Mouse (Mus musculus): Measurements from ENCODE around the gene Shisa8. TPM values are rescaled to one million over a fixed set of nuclear protein-coding genes. Genes with fewer than 3 reads are reported as not detected.

The Shisa8 gene
- polyA plus RNA-seq, 1 experiment from 2014 or later = 0.15 TPM

- Histone ChIP-seq H3K9me3 (ENCODE audit: control insufficient read depth, low read length) (no peaks in the 10 kb centered on the region), H3K27ac (ENCODE audit: low read depth) (no peak overlapping the region), H3K36me3 (ENCODE audit: control insufficient read depth, insufficient read depth, low read length) (peaks cover 98% of the 10 kb centered on the region), H3K4me2 (ENCODE audit: low read length) (no peak overlapping the region), H3K4me1 (replicated peaks; ENCODE audit: control insufficient read depth, insufficient read depth, low read length) (no peaks in the 10 kb centered on the region), H3K27me3 (replicated peaks; ENCODE audit: control insufficient read depth, insufficient read depth, low read length) (no peaks in the 10 kb centered on the region), H3K4me3 (ENCODE audit: low read depth, low read length) (no peak overlapping the region), H3K9ac (ENCODE audit: low read length) (no peak overlapping the region)
- ATAC-seq (replicated peaks; ENCODE audit: low FRiP score, low TSS enrichment, low read depth) (no peak), DNase-seq (ENCODE audit: low spot score) (no peak)
- WGBS = 88% methylated on average over 12 of the region's 12 CpGs
Measured at GRCm38 (mm10) chr15:82196300-82196699, 16.3 kb downstream of the Shisa8 start.

GRCm38 (mm10) chr15:82192617-82193016 lies 20.0 kb downstream of the Shisa8 start:
- Histone ChIP-seq H3K9me3 (ENCODE audit: control insufficient read depth, low read length) (no peaks in the 10 kb centered on the region), H3K9ac (ENCODE audit: low read length) (no peak overlapping the region), H3K36me3 (ENCODE audit: control insufficient read depth, insufficient read depth, low read length) (peaks cover 95% of the 10 kb centered on the region), H3K4me3 (ENCODE audit: low read depth, low read length) (no peak overlapping the region), H3K4me1 (replicated peaks; ENCODE audit: control insufficient read depth, insufficient read depth, low read length) (no peaks in the 10 kb centered on the region), H3K27me3 (replicated peaks; ENCODE audit: control insufficient read depth, insufficient read depth, low read length) (no peaks in the 10 kb centered on the region), H3K27ac (ENCODE audit: low read depth) (no peak overlapping the region), H3K4me2 (ENCODE audit: low read length) (no peak overlapping the region)
- DNase-seq (ENCODE audit: low spot score) (no peak), ATAC-seq (replicated peaks; ENCODE audit: low FRiP score, low TSS enrichment, low read depth) (no peak)
- WGBS = 87% methylated on average over 8 of the region's 8 CpGs

GRCm38 (mm10) chr15:82188481-82189240 lies 24.0 kb downstream of the Shisa8 start:
- H3K9me3 ChIP-seq (ENCODE audit: control insufficient read depth, low read length) = no peaks in the 10 kb centered on the region
- peaks cover 95% of the 10 kb centered on the region for H3K36me3 ChIP-seq (ENCODE audit: control insufficient read depth, insufficient read depth, low read length)
- H3K9ac ChIP-seq (ENCODE audit: low read length) = no peak overlapping the region
- no peak for ATAC-seq (replicated peaks; ENCODE audit: low FRiP score, low TSS enrichment, low read depth)
- no peak overlapping the region for H3K27ac ChIP-seq (ENCODE audit: low read depth)
- no peak for DNase-seq (ENCODE audit: low spot score)
- 95% methylated on average over 10 of the region's 10 CpGs for WGBS
- no peak overlapping the region for H3K4me2 ChIP-seq (ENCODE audit: low read length)
- H3K27me3 ChIP-seq (replicated peaks; ENCODE audit: control insufficient read depth, insufficient read depth, low read length) = no peaks in the 10 kb centered on the region
- no peaks in the 10 kb centered on the region for H3K4me1 ChIP-seq (replicated peaks; ENCODE audit: control insufficient read depth, insufficient read depth, low read length)
- no peak overlapping the region for H3K4me3 ChIP-seq (ENCODE audit: low read depth, low read length)

GRCm38 (mm10) chr15:82187924-82188323 lies 24.7 kb downstream of the Shisa8 start:
- Histone ChIP-seq H3K4me1 (replicated peaks; ENCODE audit: control insufficient read depth, insufficient read depth, low read length) (no peaks in the 10 kb centered on the region), H3K27me3 (replicated peaks; ENCODE audit: control insufficient read depth, insufficient read depth, low read length) (no peaks in the 10 kb centered on the region), H3K4me3 (ENCODE audit: low read depth, low read length) (no peak overlapping the region), H3K9ac (ENCODE audit: low read length) (no peak overlapping the region), H3K4me2 (ENCODE audit: low read length) (no peak overlapping the region), H3K9me3 (ENCODE audit: control insufficient read depth, low read length) (no peaks in the 10 kb centered on the region), H3K36me3 (ENCODE audit: control insufficient read depth, insufficient read depth, low read length) (peaks cover 95% of the 10 kb centered on the region), H3K27ac (ENCODE audit: low read depth) (no peak overlapping the region)
- DNase-seq (ENCODE audit: low spot score) (no peak), ATAC-seq (replicated peaks; ENCODE audit: low FRiP score, low TSS enrichment, low read depth) (no peak)
- WGBS = 86% methylated on average over 1 of the region's 1 CpGs

- Histone ChIP-seq H3K4me3 (ENCODE audit: low read depth, low read length) (no peak overlapping the region), H3K9me3 (ENCODE audit: control insufficient read depth, low read length) (no peaks in the 10 kb centered on the region), H3K27me3 (replicated peaks; ENCODE audit: control insufficient read depth, insufficient read depth, low read length) (no peaks in the 10 kb centered on the region), H3K4me1 (replicated peaks; ENCODE audit: control insufficient read depth, insufficient read depth, low read length) (no peaks in the 10 kb centered on the region), H3K27ac (ENCODE audit: low read depth) (no peak overlapping the region), H3K4me2 (ENCODE audit: low read length) (no peak overlapping the region), H3K9ac (ENCODE audit: low read length) (no peak overlapping the region), H3K36me3 (ENCODE audit: control insufficient read depth, insufficient read depth, low read length) (peaks cover 95% of the 10 kb centered on the region)
- DNase-seq (ENCODE audit: low spot score) = no peak
- 82% methylated on average over 4 of the region's 4 CpGs for WGBS
- ATAC-seq (replicated peaks; ENCODE audit: low FRiP score, low TSS enrichment, low read depth) = no peak
Measured at GRCm38 (mm10) chr15:82187401-82187800, 25.2 kb downstream of the Shisa8 start.

GRCm38 (mm10) chr15:82186931-82187330 lies 25.7 kb downstream of the Shisa8 start:
- 90% methylated on average over 5 of the region's 5 CpGs for WGBS
- Histone ChIP-seq H3K9ac (ENCODE audit: low read length) (no peak overlapping the region), H3K4me3 (ENCODE audit: low read depth, low read length) (no peak overlapping the region), H3K4me2 (ENCODE audit: low read length) (no peak overlapping the region), H3K9me3 (ENCODE audit: control insufficient read depth, low read length) (no peaks in the 10 kb centered on the region), H3K27ac (ENCODE audit: low read depth) (no peak overlapping the region), H3K27me3 (replicated peaks; ENCODE audit: control insufficient read depth, insufficient read depth, low read length) (no peaks in the 10 kb centered on the region), H3K4me1 (replicated peaks; ENCODE audit: control insufficient read depth, insufficient read depth, low read length) (no peaks in the 10 kb centered on the region), H3K36me3 (ENCODE audit: control insufficient read depth, insufficient read depth, low read length) (peaks cover 95% of the 10 kb centered on the region)
- DNase-seq (ENCODE audit: low spot score) (no peak), ATAC-seq (replicated peaks; ENCODE audit: low FRiP score, low TSS enrichment, low read depth) (no peak)

- WGBS = 87% methylated on average over 14 of the region's 14 CpGs
- H3K9ac ChIP-seq (ENCODE audit: low read length) = no peak overlapping the region
- no peak overlapping the region for H3K4me3 ChIP-seq (ENCODE audit: low read depth, low read length)
- H3K4me1 ChIP-seq (replicated peaks; ENCODE audit: control insufficient read depth, insufficient read depth, low read length) = no peaks in the 10 kb centered on the region
- H3K36me3 ChIP-seq (ENCODE audit: control insufficient read depth, insufficient read depth, low read length) = peaks cover 95% of the 10 kb centered on the region
- ATAC-seq (replicated peaks; ENCODE audit: low FRiP score, low TSS enrichment, low read depth) (no peak), DNase-seq (ENCODE audit: low spot score) (no peak)
- H3K4me2 ChIP-seq (ENCODE audit: low read length) = no peak overlapping the region
- no peaks in the 10 kb centered on the region for H3K27me3 ChIP-seq (replicated peaks; ENCODE audit: control insufficient read depth, insufficient read depth, low read length)
- H3K27ac ChIP-seq (ENCODE audit: low read depth) = no peak overlapping the region
- H3K9me3 ChIP-seq (ENCODE audit: control insufficient read depth, low read length) = no peaks in the 10 kb centered on the region
Measured at GRCm38 (mm10) chr15:82186131-82186530, 26.5 kb downstream of the Shisa8 start.

GRCm38 (mm10) chr15:82185062-82185783 lies 27.4 kb downstream of the Shisa8 start:
- Histone ChIP-seq H3K9ac (ENCODE audit: low read length) (no peak overlapping the region), H3K27ac (ENCODE audit: low read depth) (no peak overlapping the region), H3K4me3 (ENCODE audit: low read depth, low read length) (no peak overlapping the region), H3K27me3 (replicated peaks; ENCODE audit: control insufficient read depth, insufficient read depth, low read length) (no peaks in the 10 kb centered on the region), H3K4me2 (ENCODE audit: low read length) (no peak overlapping the region), H3K9me3 (ENCODE audit: control insufficient read depth, low read length) (no peaks in the 10 kb centered on the region), H3K4me1 (replicated peaks; ENCODE audit: control insufficient read depth, insufficient read depth, low read length) (no peaks in the 10 kb centered on the region), H3K36me3 (ENCODE audit: control insufficient read depth, insufficient read depth, low read length) (peaks cover 98% of the 10 kb centered on the region)
- WGBS = 73% methylated on average over 14 of the region's 14 CpGs
- DNase-seq (ENCODE audit: low spot score) = no peak
- ATAC-seq (replicated peaks; ENCODE audit: low FRiP score, low TSS enrichment, low read depth) = peak; percentile 22; the same call in 1 of the 2 replicates
